Mouse (Mus musculus) hindbrain, postnatal 0 days (tissue): ENCODE measurements at regions not wholly inside any gene's neighbourhood (a gene's known extent, or its start where the extent isn't known, plus 50 kb on each side); places are given as distances from the start of the nearest gene placed in this dataset.

Experiments
- ATAC-seq: fragments of 200-750 bp; cut with Nextera tagmentation; 2 replicates; pipeline ENCODE4 v1.8.0; 2017; ENCODE audit warnings: mild to moderate bottlenecking, moderate TSS enrichment, moderate library complexity
- DNase-seq: peaks from one replicate; pipeline ENCODE4 v3.0.0-alpha.2; 2015; ENCODE audit warnings: low spot score
- H3K27ac ChIP-seq: fragments of 300-500 bp; sonication (generic); 2 replicates; pipeline ENCODE4 v1.5.1; 2014; ENCODE audit warnings: mild to moderate bottlenecking
- H3K27me3 ChIP-seq: fragments of 300-500 bp; sonication (generic); 2 replicates; pipeline ENCODE4 v1.6.1; 2014; ENCODE audit warnings: low read length, mixed read lengths; ENCODE audit not compliant: insufficient read depth
- H3K36me3 ChIP-seq: fragments of 300-500 bp; sonication (generic); 2 replicates; pipeline ENCODE4 v1.6.1; 2014; ENCODE audit warnings: low read length, mixed read lengths; ENCODE audit not compliant: insufficient read depth
- H3K4me1 ChIP-seq: fragments of 300-500 bp; sonication (generic); 2 replicates; pipeline ENCODE4 v1.6.1; 2014; ENCODE audit warnings: antibody characterized with exemption, low read length, mixed read lengths; ENCODE audit not compliant: insufficient read depth
- H3K4me2 ChIP-seq: fragments of 300-500 bp; sonication (generic); 2 replicates; pipeline ENCODE4 v1.6.1; 2014; ENCODE audit warnings: low read depth, mild to moderate bottlenecking, low read length, moderate library complexity, mixed read lengths
- H3K4me3 ChIP-seq: fragments of 300-500 bp; sonication (generic); 2 replicates; pipeline ENCODE4 v1.5.1; 2014; ENCODE audit warnings: low read length
- H3K9ac ChIP-seq: fragments of 300-500 bp; sonication (generic); replicated peaks from 2 replicates; pipeline ENCODE4 v1.6.1; 2014; ENCODE audit warnings: mild to moderate bottlenecking, low read length, moderate library complexity, mixed read lengths
- H3K9me3 ChIP-seq: fragments of 300-500 bp; sonication (generic); 2 replicates; pipeline ENCODE4 v1.6.1; 2016; ENCODE audit warnings: low read length, mixed read lengths
- CTCF ChIP-seq: IDR thresholded peaks from 2 replicates; pipeline ENCODE4 v1.5.1; 2016; ENCODE audit warnings: antibody characterized with exemption, control low read depth, low read depth
- WGBS: fragments of 180-500 bp; shearing (Covaris S2); extraction: QIAGEN DNeasy Blood & Tissue Kit; methylation state at CpG from one replicate; pipeline ENCODE4 v1.1.7; 2014; 5-methylcytosine and 5-hydroxymethylcytosine counted together

DNA sequence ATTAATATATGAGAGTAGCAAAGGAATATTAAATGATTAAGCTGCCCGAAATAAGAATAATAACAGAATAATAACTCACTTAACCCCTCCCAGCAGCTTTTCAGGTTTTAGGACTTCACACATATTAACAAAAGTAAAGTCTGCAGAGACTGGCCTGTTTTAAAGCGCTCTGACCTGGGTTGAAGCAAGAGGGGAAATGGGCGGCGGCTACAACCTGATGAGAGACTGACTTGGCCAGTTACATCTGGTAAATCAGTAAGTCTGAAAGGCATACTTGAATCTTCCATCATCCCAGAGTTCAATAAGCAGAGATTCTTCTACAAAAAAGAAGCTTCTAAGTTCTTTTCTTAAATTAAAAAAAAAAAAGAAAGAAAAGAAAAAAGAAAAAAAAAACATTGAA is 107.9 kb upstream of the Adgrl4 start:
- Histone ChIP-seq H3K4me3 (no peak overlapping the region), H3K36me3 (no peaks in the 10 kb centered on the region), H3K27ac (no peak overlapping the region), H3K9me3 (no peaks in the 10 kb centered on the region), H3K27me3 (no peaks in the 10 kb centered on the region), H3K9ac (no peak overlapping the region), H3K4me1 (peaks cover 8% of the 10 kb centered on the region; the same call in 1 of the 2 replicates), H3K4me2 (no peak overlapping the region)
- DNase-seq, result no peak
- ATAC-seq, result no peak
- no peak for TF ChIP-seq CTCF
- 92% methylated on average over 4 of the region's 4 CpGs for WGBS

DNA sequence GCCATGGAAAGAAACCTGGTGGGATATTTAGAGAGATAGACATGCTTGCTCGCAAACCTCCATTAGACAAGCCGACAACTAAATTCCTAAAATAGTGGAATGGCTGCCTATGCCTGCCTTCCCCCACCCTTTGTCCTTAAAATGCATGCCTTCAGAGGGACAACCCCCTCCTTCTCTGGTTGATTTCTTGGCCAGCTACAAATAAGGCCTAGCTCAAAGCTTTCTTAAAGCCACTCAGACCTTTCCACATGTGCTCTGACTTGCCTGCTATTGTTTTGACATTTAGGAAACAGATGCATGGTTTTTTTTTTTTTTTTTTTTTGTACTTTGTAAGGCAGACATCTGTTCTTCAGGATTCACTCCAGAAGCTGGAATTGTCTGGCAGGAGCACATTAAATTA is 105.8 kb upstream of the Adgrl4 start:
- 75% methylated on average over 2 of the region's 2 CpGs for WGBS
- no peak overlapping the region for H3K4me3 ChIP-seq
- no peak overlapping the region for H3K4me2 ChIP-seq
- H3K27ac ChIP-seq, result no peak overlapping the region
- ATAC-seq, result no peak
- TF ChIP-seq CTCF, result no peak
- no peaks in the 10 kb centered on the region for H3K36me3 ChIP-seq
- no peak overlapping the region for H3K9ac ChIP-seq
- peaks cover 8% of the 10 kb centered on the region; the same call in 1 of the 2 replicates for H3K4me1 ChIP-seq
- DNase-seq, result no peak
- no peaks in the 10 kb centered on the region for H3K9me3 ChIP-seq
- H3K27me3 ChIP-seq, result no peaks in the 10 kb centered on the region

DNA sequence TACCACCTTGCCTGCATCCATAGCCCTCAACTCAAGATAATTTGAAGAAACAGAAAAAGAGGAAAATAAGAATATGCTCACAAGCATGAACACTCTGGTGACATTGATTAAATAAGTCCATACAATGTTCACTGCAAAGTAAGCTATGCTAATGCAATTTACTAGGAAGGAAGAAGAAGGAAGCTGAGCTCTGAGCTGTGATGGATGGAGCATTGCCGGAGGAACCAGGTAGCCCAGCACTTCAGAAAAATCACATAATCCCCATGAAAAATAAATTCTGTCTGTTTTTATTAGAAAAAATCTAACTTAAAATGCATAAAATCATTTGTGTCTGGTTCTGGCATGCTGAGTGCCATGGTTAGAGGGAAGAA is 105.4 kb upstream of the Adgrl4 start:
- WGBS, result 67% methylated on average over 1 of the region's 1 CpGs
- no peak for ATAC-seq
- no peaks in the 10 kb centered on the region for H3K36me3 ChIP-seq
- H3K4me2 ChIP-seq, result no peak overlapping the region
- no peak overlapping the region for H3K4me3 ChIP-seq
- no peaks in the 10 kb centered on the region for H3K9me3 ChIP-seq
- H3K27ac ChIP-seq, result no peak overlapping the region
- TF ChIP-seq CTCF, result no peak
- no peaks in the 10 kb centered on the region for H3K27me3 ChIP-seq
- DNase-seq, result no peak
- no peak overlapping the region for H3K9ac ChIP-seq
- peaks cover 8% of the 10 kb centered on the region; the same call in 1 of the 2 replicates for H3K4me1 ChIP-seq

DNA sequence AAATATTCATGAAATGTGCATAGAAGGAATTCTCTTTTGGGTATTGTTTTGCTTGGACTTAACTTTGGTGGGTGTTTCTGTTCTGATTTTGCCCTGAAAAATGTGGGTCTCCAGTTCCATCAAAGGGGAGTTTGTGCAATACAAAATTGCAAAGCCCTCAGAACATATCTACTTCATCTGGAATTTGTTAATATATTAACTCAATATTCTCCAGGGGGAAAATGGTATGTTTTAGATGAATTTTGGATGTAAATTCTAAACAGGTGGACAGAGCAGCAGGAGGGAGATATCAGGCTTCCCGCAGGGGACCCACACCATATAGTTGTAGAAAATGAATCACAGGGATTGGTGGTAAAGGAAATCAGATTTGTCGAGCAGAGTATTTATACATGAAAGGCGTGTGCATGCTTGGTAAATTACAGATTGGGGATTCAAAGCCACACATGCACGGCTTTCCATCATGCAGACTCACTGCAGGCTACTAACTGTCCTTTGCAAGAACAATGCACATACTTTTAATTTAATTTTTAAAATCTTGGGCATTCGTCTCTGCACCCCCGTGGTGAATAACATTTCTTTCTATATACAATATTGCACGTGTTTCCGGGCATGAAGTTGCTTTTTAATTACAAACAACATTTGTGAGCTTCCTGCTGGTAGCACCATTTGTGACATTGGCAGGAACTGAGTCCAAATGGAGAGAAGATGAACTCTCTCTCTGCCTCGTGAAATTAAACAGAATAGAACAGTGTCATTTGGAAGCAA is 104.8 kb upstream of the Adgrl4 start:
- DNase-seq, result peak; percentile 22
- no peak overlapping the region for H3K4me3 ChIP-seq
- ATAC-seq, result no peak

DNA sequence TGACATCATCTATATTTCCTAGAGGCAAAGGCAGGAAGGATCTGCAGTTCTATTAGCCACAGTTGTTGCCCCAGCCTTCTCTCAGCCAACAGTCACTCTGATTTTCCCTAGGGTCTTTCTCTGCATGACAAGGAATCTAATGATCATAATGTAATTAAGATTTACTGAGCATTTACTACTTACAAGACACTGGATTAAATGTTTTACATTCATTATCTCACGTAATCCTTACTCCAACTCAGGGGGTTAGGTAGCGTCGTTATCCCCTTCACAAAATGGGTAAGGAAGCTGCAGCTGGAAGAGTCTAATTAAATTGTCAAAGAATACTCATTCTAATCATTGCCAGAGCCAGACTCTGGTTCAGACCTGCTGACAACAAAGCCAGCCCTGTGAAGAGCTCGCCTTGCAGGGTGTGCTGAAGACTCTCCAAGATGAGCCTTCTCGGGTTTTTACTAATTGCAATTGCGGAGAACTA is 103.8 kb upstream of the Adgrl4 start:
- H3K9ac ChIP-seq, result no peak overlapping the region
- peaks cover 8% of the 10 kb centered on the region; the same call in 1 of the 2 replicates for H3K4me1 ChIP-seq
- peak overlapping the region; percentile 32; the same call in 1 of the 2 replicates for H3K27ac ChIP-seq
- H3K4me2 ChIP-seq, result no peak overlapping the region
- H3K9me3 ChIP-seq, result no peaks in the 10 kb centered on the region
- WGBS, result 26% methylated on average over 6 of the region's 6 CpGs
- H3K36me3 ChIP-seq, result no peaks in the 10 kb centered on the region
- H3K27me3 ChIP-seq, result no peaks in the 10 kb centered on the region
- no peak for TF ChIP-seq CTCF
- no peak overlapping the region for H3K4me3 ChIP-seq
- ATAC-seq (peak; percentile 69), DNase-seq (peak; percentile 40)

More for the DNA sequence above, 104.8 kb upstream of the Adgrl4 start:
- Histone ChIP-seq H3K4me1 (peaks cover 8% of the 10 kb centered on the region; the same call in 1 of the 2 replicates), H3K27ac (no peak overlapping the region), H3K9ac (no peak overlapping the region), H3K9me3 (no peaks in the 10 kb centered on the region), H3K4me2 (peak overlapping the region; percentile 8; the same call in 1 of the 2 replicates), H3K36me3 (no peaks in the 10 kb centered on the region), H3K27me3 (no peaks in the 10 kb centered on the region)
- TF ChIP-seq CTCF, result no peak
- WGBS, result 42% methylated on average over 9 of the region's 9 CpGs

DNA sequence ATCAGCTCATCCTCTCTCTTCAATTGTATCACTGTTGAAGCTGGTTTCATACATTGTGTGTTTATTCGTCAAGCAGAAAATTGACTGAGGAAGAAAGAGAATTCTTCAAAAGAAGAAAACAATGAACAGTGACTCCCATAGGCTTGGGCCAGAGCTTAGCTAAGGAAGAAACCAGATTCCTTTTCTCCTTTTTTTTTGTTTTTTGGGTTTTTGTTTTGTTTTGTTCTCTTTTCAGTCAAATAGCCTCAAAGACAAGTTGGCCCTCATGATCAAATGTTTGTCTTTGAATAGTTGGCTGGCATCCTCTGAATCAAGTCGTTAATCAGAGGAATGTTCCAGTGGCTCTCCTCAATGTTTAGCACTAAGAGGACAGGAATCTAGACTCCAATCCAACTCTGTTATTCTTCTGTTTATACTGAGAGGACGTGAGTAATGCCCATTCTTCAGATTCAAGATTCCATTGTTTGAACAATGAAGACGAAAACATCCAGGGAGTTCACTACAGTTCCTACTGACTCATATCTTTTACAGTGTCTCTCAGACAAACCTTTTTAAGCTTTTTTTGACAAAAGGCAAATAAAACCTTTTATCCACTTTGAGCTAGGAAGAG is 86.1 kb upstream of the Adgrl4 start:
- Histone ChIP-seq H3K4me2 (no peak overlapping the region), H3K9ac (no peak overlapping the region), H3K4me1 (no peaks in the 10 kb centered on the region), H3K4me3 (no peak overlapping the region), H3K9me3 (no peaks in the 10 kb centered on the region), H3K36me3 (no peaks in the 10 kb centered on the region), H3K27ac (no peak overlapping the region), H3K27me3 (no peaks in the 10 kb centered on the region)
- 41% methylated on average over 4 of the region's 4 CpGs for WGBS
- TF ChIP-seq CTCF, result no peak
- no peak for ATAC-seq
- no peak for DNase-seq

DNA sequence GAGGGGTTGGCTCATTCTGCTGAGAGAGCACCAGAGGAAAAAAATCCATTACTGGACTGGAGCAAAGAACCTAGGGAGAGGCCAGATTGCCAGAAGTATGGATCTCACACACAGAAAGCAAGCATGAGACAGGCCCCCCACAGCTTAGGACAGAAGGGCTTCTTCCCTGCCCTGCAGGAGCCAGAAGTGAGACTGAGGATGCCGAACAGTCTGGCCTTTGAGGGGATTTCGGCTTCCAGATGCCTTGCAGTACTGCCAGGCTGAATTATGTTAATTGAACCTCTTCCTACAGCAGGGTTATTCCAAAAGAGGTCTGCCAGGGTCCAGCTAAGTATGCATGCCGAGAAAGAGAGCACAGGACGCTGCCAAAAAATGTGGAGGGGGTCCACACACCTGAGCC is 71.4 kb upstream of the Adgrl4 start:
- H3K4me3 ChIP-seq, result no peak overlapping the region
- H3K36me3 ChIP-seq, result no peaks in the 10 kb centered on the region
- H3K4me2 ChIP-seq, result peak overlapping the region; percentile 14
- H3K27me3 ChIP-seq, result no peaks in the 10 kb centered on the region
- no peaks in the 10 kb centered on the region for H3K4me1 ChIP-seq
- H3K27ac ChIP-seq, result peak overlapping the region; percentile 68
- no peak for TF ChIP-seq CTCF
- 19% methylated on average over 4 of the region's 4 CpGs for WGBS
- H3K9ac ChIP-seq, result no peak overlapping the region
- DNase-seq (peak; percentile 80), ATAC-seq (peak; percentile 93)
- no peaks in the 10 kb centered on the region for H3K9me3 ChIP-seq
